29 mouse cellular contexts compared by ENCODE assay signal in the genomic region with DNA sequence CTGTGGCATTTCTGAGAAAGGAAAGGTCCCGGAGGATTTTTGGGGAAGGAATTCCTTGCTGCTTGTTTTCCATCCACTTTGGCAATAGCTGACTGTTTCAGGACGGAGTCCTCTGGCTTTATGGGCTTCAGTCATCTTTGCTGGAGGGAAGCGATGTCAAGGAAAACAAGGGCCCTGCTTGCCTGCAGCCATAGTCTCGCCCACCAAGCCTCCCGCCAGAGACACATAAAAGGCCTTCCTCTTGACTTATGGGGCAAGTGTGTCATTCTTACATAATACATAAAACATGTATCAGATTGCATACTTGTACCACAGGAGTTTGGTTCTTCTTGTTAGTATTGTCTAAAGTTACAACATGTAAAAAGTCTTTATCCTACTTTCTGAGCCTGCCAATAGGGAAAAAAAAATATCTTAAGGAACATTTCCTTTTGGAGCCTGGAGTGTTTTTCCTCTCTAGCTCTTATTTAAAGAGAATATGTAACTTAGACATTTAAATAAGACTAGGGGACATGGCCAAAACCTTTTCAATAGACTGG. TPM values are rescaled to one million over a fixed set of nuclear protein-coding genes. Genes with fewer than 3 reads are reported as not detected.
A peak's percentile ranks its signal among the peaks of the same experiment; 100 is the strongest.
DNase-seq lines count a peak whose midpoint lies in the region; ATAC-seq and TF ChIP-seq lines count a peak whose summit lies in the region.
"Had no signal": no experiment of that assay in that cellular context is flagged by ENCODE, and none has a peak within 500 bp of the region (broad histone marks: within the 10 kb centered on the region; RNA-seq: fewer than 3 reads in every experiment).

No protein-coding gene starts in this region.

- no peaks in the 10 kb centered on the region for H3K27me3 ChIP-seq in intestine, embryonic 14.5 days (replicated peaks; ENCODE audit: control insufficient read depth, insufficient read depth, low read length)
- no peaks in the 10 kb centered on the region for H3K27me3 ChIP-seq in intestine, embryonic 15.5 days (replicated peaks)
- no peaks in the 10 kb centered on the region for H3K27me3 ChIP-seq in lung, embryonic 15.5 days
- H3K27me3 ChIP-seq in embryonic facial prominence, embryonic 14.5 days (replicated peaks; ENCODE audit: control insufficient read depth, insufficient read depth, low read length), result no peaks in the 10 kb centered on the region
- no peaks in the 10 kb centered on the region for H3K27me3 ChIP-seq in limb, embryonic 15.5 days
- H3K27me3 ChIP-seq: forebrain, embryonic 12.5 days; heart, embryonic 15.5 days; hindbrain, embryonic 15.5 days; liver, embryonic 13.5 days; Patski; stomach, embryonic 15.5 days had no signal

- no peak for TF ChIP-seq CTCF in layer of hippocampus, adult 2 months (conservative IDR thresholded peaks at IDR 0.05)

- WGBS in intestine, embryonic 14.5 days, result 57% methylated on average over 5 of the region's 5 CpGs
- WGBS in intestine, embryonic 15.5 days, result 75% methylated on average over 5 of the region's 5 CpGs
- 56% methylated on average over 5 of the region's 5 CpGs for WGBS in lung, embryonic 15.5 days
- WGBS in embryonic facial prominence, embryonic 14.5 days, result 31% methylated on average over 5 of the region's 5 CpGs
- 29% methylated on average over 5 of the region's 5 CpGs for WGBS in limb, embryonic 15.5 days

- ATAC-seq in intestine, embryonic 14.5 days (replicated peaks; ENCODE audit: low FRiP score, low TSS enrichment, low read depth), result no peak
- ATAC-seq in intestine, embryonic 15.5 days, result no peak
- ATAC-seq in lung, embryonic 15.5 days (ENCODE audit: borderline replicate concordance, extremely low read depth, low FRiP score, low TSS enrichment), result no peak
- no peak for ATAC-seq in embryonic facial prominence, embryonic 14.5 days (ENCODE audit: low read depth)
- ATAC-seq in limb, embryonic 15.5 days (ENCODE audit: insufficient number of reproducible peaks, low FRiP score, low TSS enrichment, low read depth), result no peak
- ATAC-seq: Patski had no signal

- H3K4me2 ChIP-seq in intestine, embryonic 14.5 days (ENCODE audit: low read length), result no peak overlapping the region
- no peak overlapping the region for H3K4me2 ChIP-seq in intestine, embryonic 15.5 days (replicated peaks)
- H3K4me2 ChIP-seq in lung, embryonic 15.5 days, result no peak overlapping the region
- no peak overlapping the region for H3K4me2 ChIP-seq in embryonic facial prominence, embryonic 14.5 days (ENCODE audit: low read depth, low read length)
- H3K4me2 ChIP-seq in limb, embryonic 15.5 days, result no peak overlapping the region
- H3K4me2 ChIP-seq: forebrain, embryonic 12.5 days; heart, embryonic 15.5 days; hindbrain, embryonic 15.5 days; liver, embryonic 13.5 days; lung, embryonic 14.5 days; midbrain, embryonic 11.5 days; stomach, embryonic 15.5 days had no signal

- H3K4me1 ChIP-seq in intestine, embryonic 14.5 days (replicated peaks; ENCODE audit: control insufficient read depth, insufficient read depth, low read length), result peaks cover 12% of the 10 kb centered on the region
- H3K4me1 ChIP-seq in intestine, embryonic 15.5 days (replicated peaks), result peaks cover 5% of the 10 kb centered on the region; the same call in 1 of the 2 replicates
- peaks cover 25% of the 10 kb centered on the region for H3K4me1 ChIP-seq in lung, embryonic 15.5 days
- peaks cover 21% of the 10 kb centered on the region for H3K4me1 ChIP-seq in embryonic facial prominence, embryonic 14.5 days (ENCODE audit: control insufficient read depth, insufficient read depth, low read length)
- peaks cover 23% of the 10 kb centered on the region for H3K4me1 ChIP-seq in limb, embryonic 15.5 days
- H3K4me1 ChIP-seq: forebrain, embryonic 12.5 days had no signal

- H3K4me3 ChIP-seq in intestine, embryonic 14.5 days (ENCODE audit: low read depth, low read length), result no peak overlapping the region
- no peak overlapping the region for H3K4me3 ChIP-seq in intestine, embryonic 15.5 days (replicated peaks)
- H3K4me3 ChIP-seq in lung, embryonic 15.5 days, result no peak overlapping the region
- no peak overlapping the region for H3K4me3 ChIP-seq in embryonic facial prominence, embryonic 14.5 days (ENCODE audit: low read depth, low read length)
- no peak overlapping the region for H3K4me3 ChIP-seq in limb, embryonic 15.5 days
- no peak overlapping the region for H3K4me3 ChIP-seq in layer of hippocampus, adult 2 months
- H3K4me3 ChIP-seq: erythroblast, embryonic 14.5 days; forebrain, embryonic 12.5 days; gastrocnemius, adult 2 months; heart, embryonic 15.5 days; hindbrain, embryonic 15.5 days; liver, embryonic 13.5 days; stomach, embryonic 15.5 days had no signal

- DNase-seq in intestine, embryonic 14.5 days (ENCODE audit: low spot score), result no peak
- DNase-seq in lung, postnatal 36 days, result no peak
- DNase-seq in embryonic facial prominence, embryonic 14.5 days (ENCODE audit: low spot score), result peak; percentile 51
- no peak for DNase-seq in thymus, postnatal 4 days
- no peak for DNase-seq in layer of hippocampus, adult 2 months (ENCODE audit: low spot score in 2 of 2)
- DNase-seq: adrenal gland, adult 2 months; cerebellum, adult 11 months; cerebellum, postnatal 10 days; gastrocnemius, adult 2 months; heart, postnatal 4 days; kidney, adult 2 months; kidney, postnatal 36 days; layer of hippocampus, adult 9-11 months; liver, embryonic 13.5 days; lung, embryonic 14.5 days; right cerebral cortex, adult 18-20 months; right cerebral cortex, postnatal 4 days; thymus, adult 18-20 months; thymus, postnatal 36 days had no signal

- peak overlapping the region; percentile 16; the same call in 1 of the 2 replicates for H3K27ac ChIP-seq in intestine, embryonic 14.5 days (ENCODE audit: low read depth)
- H3K27ac ChIP-seq in intestine, embryonic 15.5 days, result no peak overlapping the region
- H3K27ac ChIP-seq in lung, embryonic 15.5 days, result peak overlapping the region; percentile 53
- peak overlapping the region; percentile 35; the same call in 1 of the 2 replicates for H3K27ac ChIP-seq in embryonic facial prominence, embryonic 14.5 days (replicated peaks; ENCODE audit: low read depth, low read length)
- H3K27ac ChIP-seq in limb, embryonic 15.5 days, result peak overlapping the region; percentile 76
- H3K27ac ChIP-seq in layer of hippocampus, adult 2 months, result no peak overlapping the region
- H3K27ac ChIP-seq: forebrain, embryonic 12.5 days; gastrocnemius, adult 2 months; heart, embryonic 15.5 days; hindbrain, embryonic 15.5 days; liver, embryonic 13.5 days had no signal

- no peaks in the 10 kb centered on the region for H3K36me3 ChIP-seq in intestine, embryonic 14.5 days (ENCODE audit: control insufficient read depth, insufficient read depth, low read length)
- no peaks in the 10 kb centered on the region for H3K36me3 ChIP-seq in intestine, embryonic 15.5 days
- no peaks in the 10 kb centered on the region for H3K36me3 ChIP-seq in lung, embryonic 15.5 days
- no peaks in the 10 kb centered on the region for H3K36me3 ChIP-seq in embryonic facial prominence, embryonic 14.5 days (ENCODE audit: control insufficient read depth, insufficient read depth, low read length)
- H3K36me3 ChIP-seq in limb, embryonic 15.5 days, result no peaks in the 10 kb centered on the region
- H3K36me3 ChIP-seq: forebrain, embryonic 12.5 days; heart, embryonic 15.5 days; hindbrain, embryonic 15.5 days; liver, embryonic 13.5 days; stomach, embryonic 15.5 days had no signal

- H3K9me3 ChIP-seq in intestine, embryonic 14.5 days (ENCODE audit: control insufficient read depth, low read length), result no peaks in the 10 kb centered on the region
- no peaks in the 10 kb centered on the region for H3K9me3 ChIP-seq in intestine, embryonic 15.5 days
- H3K9me3 ChIP-seq in lung, embryonic 15.5 days, result no peaks in the 10 kb centered on the region
- no peaks in the 10 kb centered on the region for H3K9me3 ChIP-seq in embryonic facial prominence, embryonic 14.5 days (ENCODE audit: control insufficient read depth, low read length)
- no peaks in the 10 kb centered on the region for H3K9me3 ChIP-seq in limb, embryonic 15.5 days
- H3K9me3 ChIP-seq: forebrain, embryonic 12.5 days; heart, embryonic 15.5 days; hindbrain, embryonic 15.5 days; liver, embryonic 13.5 days; stomach, embryonic 15.5 days had no signal

- no peak overlapping the region for H3K9ac ChIP-seq in intestine, embryonic 14.5 days (ENCODE audit: low read length)
- no peak overlapping the region for H3K9ac ChIP-seq in intestine, embryonic 15.5 days
- no peak overlapping the region for H3K9ac ChIP-seq in lung, embryonic 15.5 days
- H3K9ac ChIP-seq in embryonic facial prominence, embryonic 14.5 days (ENCODE audit: low read depth, low read length), result no peak overlapping the region
- no peak overlapping the region for H3K9ac ChIP-seq in limb, embryonic 15.5 days
- H3K9ac ChIP-seq: forebrain, embryonic 12.5 days; heart, embryonic 15.5 days; hindbrain, embryonic 15.5 days; liver, embryonic 13.5 days; lung, embryonic 14.5 days; stomach, embryonic 15.5 days had no signal

RNA-seq across cellular contexts. Expression of a gene that starts 49.2 kb away (rescaled TPM):
- polyA plus RNA-seq in intestine, embryonic 14.5 days (2014; fragmentation: Nextera tagmentation; extraction: Ambion mirVana), result 10.0 and 10.3 TPM in 2 replicates
- 7.8 and 8.4 TPM in 2 replicates for polyA plus RNA-seq in intestine, embryonic 15.5 days (2015; fragmentation: Nextera tagmentation; extraction: Ambion mirVana)
- 7.6 and 9.0 TPM in 2 replicates for polyA plus RNA-seq in lung, embryonic 15.5 days (2015; fragmentation: Nextera tagmentation; extraction: Ambion mirVana)
- 5.1 and 5.3 TPM in 2 replicates for polyA plus RNA-seq in embryonic facial prominence, embryonic 14.5 days (2014; fragmentation: Nextera tagmentation; extraction: Ambion mirVana)
- 5.2 and 5.3 TPM in 2 replicates for polyA plus RNA-seq in limb, embryonic 15.5 days (2015; fragmentation: Nextera tagmentation; extraction: Ambion mirVana)
- under 1 TPM in 1 of 2 experiments, not detected in 1; 0.18 TPM for total RNA-seq in layer of hippocampus, adult 2 months (2021)

RNA-seq across cellular contexts. Expression of a gene that starts 50.2 kb away (rescaled TPM):
- polyA plus RNA-seq in intestine, embryonic 14.5 days (2014; fragmentation: Nextera tagmentation; extraction: Ambion mirVana), result 12.5 and 17.9 TPM in 2 replicates
- polyA plus RNA-seq in intestine, embryonic 15.5 days (2015; fragmentation: Nextera tagmentation; extraction: Ambion mirVana), result 11.6 and 13.7 TPM in 2 replicates
- polyA plus RNA-seq in lung, embryonic 15.5 days (2015; fragmentation: Nextera tagmentation; extraction: Ambion mirVana), result 10.9 and 12.3 TPM in 2 replicates
- 14.1 and 14.7 TPM in 2 replicates for polyA plus RNA-seq in embryonic facial prominence, embryonic 14.5 days (2014; fragmentation: Nextera tagmentation; extraction: Ambion mirVana)
- polyA plus RNA-seq in limb, embryonic 15.5 days (2015; fragmentation: Nextera tagmentation; extraction: Ambion mirVana), result 11.9 and 12.0 TPM in 2 replicates
- total RNA-seq in layer of hippocampus, adult 2 months (2021), result 10 to 100 TPM; 34.2 to 40.9 TPM

Comparison
In these comparisons a context has a peak if more than half of its experiments do, and no peak if none do; other contexts are left out.
1. H3K27ac ChIP-seq: peak in intestine, embryonic 14.5 days (single experiment), lung, embryonic 15.5 days (single experiment), embryonic facial prominence, embryonic 14.5 days (single experiment) and limb, embryonic 15.5 days (single experiment); none in intestine, embryonic 15.5 days (single experiment) and layer of hippocampus, adult 2 months (single experiment).